Mouse (Mus musculus) G1E (cell line): ENCODE data around the gene Glis2. TPM values are rescaled to one million over a fixed set of nuclear protein-coding genes. Genes with fewer than 3 reads are reported as not detected.
A peak's percentile ranks its signal among the peaks of the same experiment; 100 is the strongest.

Experiments used
- ATAC-seq: 2 replicates; pipeline ENCODE4 v1.8.0; 2016; ENCODE audit warnings: mild to moderate bottlenecking; ENCODE audit not compliant: insufficient number of reproducible peaks, poor library complexity, low FRiP score, severe bottlenecking; ENCODE audit errors: extremely low read depth
- DNase-seq: peaks from one replicate; pipeline ENCODE4 v3.0.0; 2012; ENCODE audit warnings: low spot score
- H3K27me3 ChIP-seq: 2 replicates; pipeline ENCODE4 v1.6.1; 2012; ENCODE audit warnings: mild to moderate bottlenecking, low read length, inconsistent platforms; ENCODE audit not compliant: insufficient read depth
- H3K36me3 ChIP-seq: replicated peaks from 2 replicates; pipeline ENCODE3; 2012; ENCODE audit warnings: mild to moderate bottlenecking, inconsistent platforms
- H3K4me1 ChIP-seq: 2 replicates; pipeline ENCODE4 v1.6.1; 2012; ENCODE audit warnings: low read depth, low read length, inconsistent platforms, mixed read lengths; ENCODE audit not compliant: insufficient read depth
- H3K4me3 ChIP-seq: 2 replicates; pipeline ENCODE4 v1.5.1; 2012; ENCODE audit warnings: low read depth, mild to moderate bottlenecking, inconsistent platforms, low read length, moderate library complexity, mixed read lengths
- H3K9me3 ChIP-seq: replicated peaks from 2 replicates; pipeline ENCODE4 v1.6.1; 2012; ENCODE audit warnings: inconsistent platforms
- CTCF ChIP-seq: IDR thresholded peaks from 2 replicates; pipeline ENCODE4 v1.5.1; 2012; ENCODE audit warnings: low read depth, low read length, inconsistent platforms, mixed read lengths
- GATA1 ChIP-seq: IDR thresholded peaks from 2 replicates; pipeline ENCODE4 v1.6.1; 2012; ENCODE audit warnings: borderline replicate concordance, low read length, inconsistent platforms, mixed read lengths
- GATA2 ChIP-seq: IDR thresholded peaks from 2 replicates; pipeline ENCODE4 v1.6.1; 2012; ENCODE audit warnings: low read depth, low read length, inconsistent platforms, borderline replicate concordance
- POLR2AphosphoS5 ChIP-seq: IDR thresholded peaks from 2 replicates; pipeline ENCODE4 v1.6.1; 2012; ENCODE audit warnings: low read depth, low read length, inconsistent platforms; ENCODE audit not compliant: insufficient replicate concordance
- TAL1 ChIP-seq: conservative IDR thresholded peaks from 2 replicates; pipeline ENCODE4 v1.6.1; 2012; ENCODE audit warnings: low read depth, low read length, inconsistent platforms, mixed read lengths
- polyA plus RNA-seq: library from polyadenylated mRNA; stranded (reverse); fragments of >175 nt; gene quantifications from 2 replicates; pipeline ENCODE4 v1.2.3, GENCODE M21; 2012
- total RNA-seq, 2 experiments: library from RNA; stranded (forward) in 1 of 2; stranded (reverse) in 1 of 2; fragments of 200-1000 nt in 1 of 2; fragments of >200 nt in 1 of 2; fragmentation: Nextera tagmentation in 1 of 2; gene quantifications; 2 replicates each; pipeline ENCODE4 v1.2.3; 2014 to 2017

Glis2 gene
- total and polyA plus RNA-seq, 3 experiments, result 1.0 to 2.8 (median 2.6) TPM

GRCm38 (mm10) chr16:4558980-4559631 lies 35.4 kb upstream of the Glis2 start:
- DNase-seq (peak; percentile 56), ATAC-seq (no peak)
- H3K4me1 ChIP-seq, result peaks cover 53% of the 10 kb centered on the region
- peak overlapping the region; percentile 86 for H3K4me3 ChIP-seq
- TF ChIP-seq GATA1 (no peak), CTCF (no peak), POLR2AphosphoS5 (no peak), GATA2 (no peak), TAL1 (no peak)
- H3K9me3 ChIP-seq, result no peaks in the 10 kb centered on the region; the same call in 1 of the 2 replicates
- H3K36me3 ChIP-seq, result peaks cover 31% of the 10 kb centered on the region
- peaks cover 10% of the 10 kb centered on the region for H3K27me3 ChIP-seq

GRCm38 (mm10) chr16:4559715-4560144 lies 34.8 kb upstream of the Glis2 start, which contains the start of gene Tfap4:
Gene Tfap4, minus strand, starts transcription at chr16:4559854.
- DNase-seq (peak; percentile 70), ATAC-seq (peak; percentile 10; the same call in 1 of the 2 replicates)
- H3K4me1 ChIP-seq, result peaks cover 46% of the 10 kb centered on the region
- peaks cover 28% of the 10 kb centered on the region for H3K36me3 ChIP-seq
- peak within 1 kb of the TSS; percentile 86 for H3K4me3 ChIP-seq
- no peaks in the 10 kb centered on the region; the same call in 1 of the 2 replicates for H3K9me3 ChIP-seq
- peaks cover 11% of the 10 kb centered on the region for H3K27me3 ChIP-seq
- no peak for TF ChIP-seq TAL1
- TF ChIP-seq POLR2AphosphoS5, result no peak
- no peak for TF ChIP-seq GATA1
- TF ChIP-seq GATA2, result no peak

- H3K9me3 ChIP-seq, result no peaks in the 10 kb centered on the region; the same call in 1 of the 2 replicates
- H3K4me3 ChIP-seq, result peak overlapping the region; percentile 86
- peaks cover 16% of the 10 kb centered on the region for H3K27me3 ChIP-seq
- DNase-seq, result peak; percentile 55
- peaks cover 21% of the 10 kb centered on the region for H3K36me3 ChIP-seq
- no peak for ATAC-seq
- peaks cover 40% of the 10 kb centered on the region for H3K4me1 ChIP-seq
- no peak for TF ChIP-seq POLR2AphosphoS5
- TF ChIP-seq GATA2, result no peak
- TF ChIP-seq GATA1, result no peak
- TF ChIP-seq TAL1, result no peak
- TF ChIP-seq CTCF, result peak; percentile 41; the same call in 1 of the 2 replicates
Measured at GRCm38 (mm10) chr16:4560145-4560952, 34.2 kb upstream of the Glis2 start.

GRCm38 (mm10) chr16:4567912-4568311 lies 26.6 kb upstream of the Glis2 start:
- no peak overlapping the region for H3K4me3 ChIP-seq
- ATAC-seq, result no peak
- no peaks in the 10 kb centered on the region for H3K36me3 ChIP-seq
- no peaks in the 10 kb centered on the region for H3K9me3 ChIP-seq
- peaks cover 48% of the 10 kb centered on the region for H3K27me3 ChIP-seq
- DNase-seq, result peak; percentile 49
- TF ChIP-seq CTCF (peak; percentile 69), GATA2 (no peak)
- peaks cover 18% of the 10 kb centered on the region for H3K4me1 ChIP-seq

- ATAC-seq (no peak), DNase-seq (no peak)
- no peak for TF ChIP-seq GATA2
- no peak for TF ChIP-seq CTCF
- no peak for TF ChIP-seq GATA1
- Histone ChIP-seq H3K4me3 (no peak overlapping the region), H3K4me1 (peaks cover 18% of the 10 kb centered on the region), H3K9me3 (no peaks in the 10 kb centered on the region), H3K36me3 (no peaks in the 10 kb centered on the region), H3K27me3 (peaks cover 37% of the 10 kb centered on the region)
Measured at GRCm38 (mm10) chr16:4570737-4571136, 23.8 kb upstream of the Glis2 start.

- Histone ChIP-seq H3K4me1 (peaks cover 10% of the 10 kb centered on the region), H3K4me3 (no peak overlapping the region), H3K9me3 (no peaks in the 10 kb centered on the region), H3K36me3 (no peaks in the 10 kb centered on the region), H3K27me3 (peaks cover 39% of the 10 kb centered on the region)
- no peak for ATAC-seq
- DNase-seq, result no peak
- TF ChIP-seq TAL1 (no peak), GATA2 (no peak), POLR2AphosphoS5 (no peak), GATA1 (no peak), CTCF (no peak)
Measured at GRCm38 (mm10) chr16:4576038-4576437, 18.5 kb upstream of the Glis2 start.
